Mouse (Mus musculus) embryonic fibroblast, embryonic 13.5 days (primary cell): Measurements from ENCODE around the gene Exoc6b.

Experiments used
- CTCF ChIP-seq: IDR thresholded peaks from 2 replicates; pipeline ENCODE4 v1.5.1; 2011; ENCODE audit warnings: mild to moderate bottlenecking, control low read depth, low read length, moderate library complexity, borderline replicate concordance; ENCODE audit not compliant: insufficient read depth
- POLR2A ChIP-seq: IDR thresholded peaks from 2 replicates; pipeline ENCODE4 v1.6.1; 2011; ENCODE audit warnings: low read depth, mild to moderate bottlenecking, control low read depth, low read length, moderate library complexity

- no peak for TF ChIP-seq POLR2A
- no peak for TF ChIP-seq CTCF
Observed at GRCm38 (mm10) chr6:84616586-84616985, 452.7 kb downstream of the Exoc6b start.
